Mouse (Mus musculus) kidney, embryonic 15.5 days (tissue): ENCODE data around the gene Dctn3. TPM values are rescaled to one million over a fixed set of nuclear protein-coding genes. Genes with fewer than 3 reads are reported as not detected.
A peak's percentile ranks its signal among the peaks of the same experiment; 100 is the strongest.

ENCODE experiments used
- ATAC-seq: fragments of 200-750 bp; cut with Nextera tagmentation; replicated peaks from 2 replicates; pipeline ENCODE4 v1.8.0; 2017; ENCODE audit warnings: moderate TSS enrichment; ENCODE audit not compliant: low FRiP score
- H3K27ac ChIP-seq: fragments of 300-500 bp; sonication (generic); 2 replicates; pipeline ENCODE4 v1.5.1; 2015; ENCODE audit warnings: mild to moderate bottlenecking, inconsistent platforms
- H3K27me3 ChIP-seq: fragments of 300-500 bp; sonication (generic); 2 replicates; pipeline ENCODE4 v1.6.1; 2015; ENCODE audit warnings: inconsistent platforms
- H3K36me3 ChIP-seq: fragments of 300-500 bp; sonication (generic); 2 replicates; pipeline ENCODE4 v1.6.1; 2015; ENCODE audit warnings: inconsistent platforms
- H3K4me1 ChIP-seq: fragments of 300-500 bp; sonication (generic); 2 replicates; pipeline ENCODE4 v1.6.1; 2015; ENCODE audit warnings: inconsistent platforms
- H3K4me2 ChIP-seq: fragments of 300-500 bp; sonication (generic); 2 replicates; pipeline ENCODE4 v1.6.1; 2015; ENCODE audit warnings: moderate library complexity, mild to moderate bottlenecking, inconsistent platforms
- H3K4me3 ChIP-seq: fragments of 300-500 bp; sonication (generic); replicated peaks from 2 replicates; pipeline ENCODE4 v1.5.1; 2015; ENCODE audit warnings: mild to moderate bottlenecking, inconsistent platforms
- H3K9ac ChIP-seq: fragments of 300-500 bp; sonication (generic); 2 replicates; pipeline ENCODE4 v1.6.1; 2015; ENCODE audit warnings: mild to moderate bottlenecking, inconsistent platforms
- H3K9me3 ChIP-seq: fragments of 300-500 bp; sonication (generic); replicated peaks from 2 replicates; pipeline ENCODE4 v1.6.1; 2016; ENCODE audit warnings: inconsistent platforms
- WGBS: fragments of 180-500 bp; shearing (Covaris S2); methylation state at CpG from one replicate; pipeline ENCODE4 v1.1.7; 2015; ENCODE audit warnings: mixed read lengths; 5-methylcytosine and 5-hydroxymethylcytosine counted together
- polyA plus RNA-seq: library from polyadenylated mRNA; unstranded; fragments of >200 nt; fragmentation: Nextera tagmentation; extraction: Ambion mirVana; gene quantifications from 2 replicates; pipeline ENCODE4 v1.2.1, GENCODE M21; 2015

Dctn3 gene
- polyA plus RNA-seq, 1 experiment from 2014 or later, result 132 TPM

DNA sequence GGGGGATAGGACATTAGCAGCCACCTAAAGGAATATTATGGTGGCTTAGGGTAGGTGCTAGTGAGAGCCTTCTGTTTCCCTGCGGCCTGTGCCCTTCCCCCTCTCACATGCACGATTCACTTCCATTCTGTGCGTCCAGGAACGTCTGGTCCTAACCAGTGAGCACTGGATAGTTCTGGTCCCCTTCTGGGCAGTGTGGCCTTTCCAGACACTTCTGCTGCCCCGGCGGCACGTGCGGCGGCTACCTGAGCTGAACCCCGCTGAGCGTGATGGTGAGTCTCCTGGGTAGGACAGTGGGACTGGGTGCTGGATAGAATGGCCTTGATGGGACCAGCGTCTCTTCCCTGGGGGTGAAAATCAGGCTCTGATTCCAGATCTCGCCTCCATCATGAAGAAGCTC, 34.4 kb upstream of the Dctn3 start:
- no peak for ATAC-seq

DNA sequence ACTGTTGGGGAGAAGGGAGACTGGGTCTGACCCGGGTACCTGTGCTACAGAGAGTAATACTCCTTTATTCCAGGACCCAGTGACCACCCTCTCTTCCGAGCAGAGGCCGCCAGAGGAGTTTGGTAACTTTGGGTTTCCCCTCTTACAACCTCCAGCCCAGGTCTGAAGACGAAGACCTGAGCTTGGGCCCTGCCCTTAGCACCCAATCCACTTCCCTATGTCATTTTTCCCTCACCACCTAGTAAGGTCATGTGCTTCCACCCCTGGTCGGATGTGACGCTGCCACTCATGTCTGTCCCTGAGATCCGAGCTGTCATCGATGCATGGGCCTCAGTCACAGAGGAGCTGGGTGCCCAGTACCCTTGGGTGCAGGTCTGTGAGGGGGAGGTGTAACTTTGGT, 33.5 kb upstream of the Dctn3 start:
- Histone ChIP-seq H3K4me3 (peak overlapping the region; percentile 69), H3K27ac (peak overlapping the region; percentile 95), H3K4me1 (peaks cover 52% of the 10 kb centered on the region), H3K4me2 (peak overlapping the region; percentile 90), H3K9ac (peak overlapping the region; percentile 74; the same call in 1 of the 2 replicates), H3K36me3 (peaks cover 23% of the 10 kb centered on the region), H3K9me3 (no peaks in the 10 kb centered on the region), H3K27me3 (no peaks in the 10 kb centered on the region)
- ATAC-seq, result no peak
- 77% methylated on average over 8 of the region's 8 CpGs for WGBS

More for the DNA sequence above, 34.4 kb upstream of the Dctn3 start:
- peaks cover 61% of the 10 kb centered on the region for H3K4me1 ChIP-seq
- WGBS, result 93% methylated on average over 13 of the region's 13 CpGs
- peaks cover 23% of the 10 kb centered on the region for H3K36me3 ChIP-seq
- no peak overlapping the region for H3K9ac ChIP-seq
- no peak overlapping the region for H3K4me3 ChIP-seq
- no peak overlapping the region for H3K4me2 ChIP-seq
- no peaks in the 10 kb centered on the region for H3K27me3 ChIP-seq
- no peak overlapping the region for H3K27ac ChIP-seq
- H3K9me3 ChIP-seq, result no peaks in the 10 kb centered on the region

DNA sequence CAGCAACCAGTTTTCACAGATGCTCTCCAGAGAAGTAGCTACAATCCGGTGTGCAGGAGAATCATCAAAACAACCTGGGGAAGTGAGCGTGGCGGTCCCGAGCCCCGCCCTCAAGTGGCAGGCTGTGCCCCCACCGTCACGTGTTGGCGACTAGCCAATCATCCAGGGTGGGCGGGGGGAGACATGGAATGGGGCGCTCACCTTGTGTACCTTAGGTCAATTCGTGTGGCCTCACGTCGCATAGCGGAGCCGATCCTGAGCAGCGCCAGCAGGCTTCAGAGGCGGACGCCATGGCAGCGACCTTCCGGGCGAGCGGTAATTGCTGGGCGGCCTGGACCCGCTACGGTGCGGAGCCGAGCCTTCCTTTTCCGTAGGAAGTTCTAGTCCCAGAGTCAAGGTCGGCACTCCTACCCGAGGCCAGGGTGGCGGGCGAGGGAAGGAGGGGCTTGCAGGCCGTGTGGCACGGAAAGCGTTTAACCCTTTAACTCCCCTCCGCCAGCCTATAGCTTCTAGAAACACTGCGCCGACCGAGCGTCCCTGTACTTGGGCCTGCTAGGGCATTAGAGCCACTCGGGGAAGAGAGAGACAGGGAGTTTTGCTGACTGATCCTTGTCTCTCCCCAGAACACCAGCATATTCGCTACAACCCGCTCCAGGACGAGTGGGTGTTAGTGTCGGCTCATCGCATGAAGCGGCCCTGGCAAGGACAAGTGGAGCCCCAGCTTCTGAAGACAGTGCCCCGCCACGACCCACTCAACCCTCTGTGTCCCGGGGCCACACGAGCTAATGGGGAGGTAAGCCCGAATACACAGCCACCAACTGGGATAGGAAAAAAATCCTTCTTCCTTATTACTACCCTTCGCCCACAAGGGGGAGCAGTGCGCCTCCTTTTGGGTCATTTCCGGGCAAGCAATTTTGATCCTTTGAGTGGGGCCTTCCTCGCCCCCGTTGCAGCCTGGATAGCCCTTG, 32.7 kb upstream of the Dctn3 start, which contains the start of gene Sigmar1:
TSS of gene Sigmar1 (minus strand) at position 820 of the 968 bp plus-strand sequence.
- Histone ChIP-seq H3K4me3 (peak within 1 kb of the TSS; percentile 69), H3K4me2 (peak within 1 kb of the TSS; percentile 90), H3K27me3 (no peaks in the 10 kb centered on the region), H3K9me3 (no peaks in the 10 kb centered on the region), H3K36me3 (peaks cover 23% of the 10 kb centered on the region), H3K4me1 (peaks cover 44% of the 10 kb centered on the region), H3K9ac (peak within 1 kb of the TSS; percentile 74), H3K27ac (peak within 1 kb of the TSS; percentile 95)
- under 1% methylated on average over 57 of the region's 57 CpGs for WGBS
- peak; percentile 69 for ATAC-seq

DNA sequence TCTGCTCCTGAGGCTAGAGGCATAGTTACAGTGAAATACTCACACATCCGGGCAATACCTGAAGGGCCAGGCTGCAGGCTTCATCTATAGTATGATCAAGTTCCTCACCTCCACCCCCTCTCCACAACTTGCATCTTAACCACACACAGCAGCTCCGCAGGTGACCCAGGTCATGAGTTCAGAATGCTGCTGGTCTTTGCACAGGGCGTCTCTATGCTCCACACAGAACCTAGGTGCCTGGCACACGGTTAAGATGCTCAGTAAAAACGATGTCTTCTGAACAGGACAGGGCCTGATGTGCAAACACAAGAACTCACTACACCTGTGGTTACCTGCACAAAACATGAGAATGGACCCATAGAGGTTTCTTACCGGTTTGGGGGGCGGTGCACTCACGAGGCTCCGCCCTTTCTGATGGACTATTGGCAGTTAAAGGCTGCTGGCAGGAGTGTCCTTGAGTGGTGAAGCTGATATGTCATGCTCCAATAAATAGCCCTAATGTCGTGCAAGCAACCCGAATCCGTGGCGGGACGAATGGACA, 31.9 kb upstream of the Dctn3 start, which contains the start of gene Galt:
TSS of gene Galt (plus strand) at position 432 of the 541 bp plus-strand sequence.
- WGBS, result 14% methylated on average over 14 of the region's 14 CpGs
- Histone ChIP-seq H3K9me3 (no peaks in the 10 kb centered on the region), H3K4me1 (peaks cover 38% of the 10 kb centered on the region), H3K27ac (peak within 1 kb of the TSS; percentile 95), H3K4me2 (peak within 1 kb of the TSS; percentile 90), H3K9ac (peak within 1 kb of the TSS; percentile 74), H3K4me3 (peak within 1 kb of the TSS; percentile 69), H3K36me3 (peaks cover 23% of the 10 kb centered on the region), H3K27me3 (no peaks in the 10 kb centered on the region)
- peak; percentile 65 for ATAC-seq

DNA sequence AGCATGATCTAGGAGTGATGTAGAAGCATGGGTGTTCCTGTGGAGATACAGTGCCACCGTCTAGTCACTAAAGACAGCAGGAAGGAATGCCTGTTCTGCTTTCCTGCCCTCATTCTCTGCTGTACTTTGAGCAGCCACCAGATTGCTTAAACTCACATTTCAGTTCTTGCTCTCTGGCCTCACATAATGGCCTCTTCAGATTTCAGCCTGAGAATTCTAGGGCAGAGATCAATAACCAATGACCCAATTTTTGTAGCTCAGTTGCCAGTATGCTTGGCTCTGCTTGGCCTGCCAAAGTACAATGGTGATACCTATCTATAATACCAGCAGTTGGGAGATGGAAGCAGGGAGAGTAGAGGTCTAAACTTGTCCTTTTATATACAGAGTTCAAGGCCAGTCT, 22.1 kb upstream of the Dctn3 start:
- no peak overlapping the region for H3K27ac ChIP-seq
- peaks cover 13% of the 10 kb centered on the region for H3K4me1 ChIP-seq
- no peak overlapping the region for H3K4me3 ChIP-seq
- peaks cover 16% of the 10 kb centered on the region for H3K36me3 ChIP-seq
- H3K4me2 ChIP-seq, result no peak overlapping the region
- H3K9me3 ChIP-seq, result peaks cover 16% of the 10 kb centered on the region
- no peak for ATAC-seq
- 92% methylated on average over 1 of the region's 1 CpGs for WGBS
- H3K9ac ChIP-seq, result no peak overlapping the region
- H3K27me3 ChIP-seq, result no peaks in the 10 kb centered on the region

DNA sequence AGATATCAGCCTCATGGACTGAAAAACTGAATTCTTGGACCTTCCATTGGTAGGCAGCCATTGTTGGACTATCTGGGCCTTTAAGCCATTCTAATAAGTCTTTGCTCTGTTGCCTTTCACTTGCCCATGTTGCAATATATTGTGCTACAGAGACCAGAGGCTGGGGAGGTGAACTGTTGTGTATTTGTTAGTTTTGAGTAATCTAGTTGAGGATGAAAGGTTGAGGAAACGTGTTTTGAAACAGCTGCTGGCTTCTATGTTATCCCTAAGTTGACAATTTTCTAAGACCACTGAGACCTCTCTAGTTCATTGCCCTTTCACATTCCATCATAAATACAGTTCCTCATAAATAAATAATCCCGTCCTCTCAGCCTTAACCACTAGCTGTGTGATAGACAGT, 21.2 kb upstream of the Dctn3 start:
- H3K27me3 ChIP-seq, result no peaks in the 10 kb centered on the region

DNA sequence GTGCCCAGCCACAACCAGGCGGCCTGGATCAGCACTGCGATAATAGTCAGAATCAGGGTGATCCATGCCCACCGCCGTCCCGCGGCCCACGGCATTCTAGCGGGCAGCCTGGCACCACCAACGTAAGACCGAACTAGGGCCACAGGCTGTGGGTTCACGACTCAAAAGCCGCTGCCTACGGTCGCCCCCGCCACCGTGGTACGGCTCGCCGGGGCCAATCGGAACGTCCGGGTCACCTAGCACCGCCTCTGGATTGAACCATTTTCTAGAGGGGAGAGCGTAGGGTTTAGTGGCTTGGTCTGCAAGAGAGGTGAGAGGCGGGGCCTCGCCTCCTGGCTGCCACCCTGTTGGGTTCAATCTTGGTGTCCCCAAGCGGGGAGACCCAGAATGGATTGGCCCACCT, 18.2 kb upstream of the Dctn3 start:
- Histone ChIP-seq H3K4me2 (peak overlapping the region; percentile 92), H3K27me3 (no peaks in the 10 kb centered on the region), H3K36me3 (peaks cover 17% of the 10 kb centered on the region), H3K4me1 (peaks cover 25% of the 10 kb centered on the region), H3K27ac (peak overlapping the region; percentile 91), H3K9me3 (peaks cover 3% of the 10 kb centered on the region), H3K9ac (peak overlapping the region; percentile 87), H3K4me3 (peak overlapping the region; percentile 76)
- WGBS, result 0% methylated on average over 27 of the region's 27 CpGs
- ATAC-seq, result peak; percentile 96

More for the DNA sequence above, 21.2 kb upstream of the Dctn3 start:
- Histone ChIP-seq H3K9ac (no peak overlapping the region), H3K4me2 (no peak overlapping the region), H3K9me3 (peaks cover 16% of the 10 kb centered on the region), H3K36me3 (peaks cover 22% of the 10 kb centered on the region), H3K4me3 (no peak overlapping the region), H3K27ac (no peak overlapping the region), H3K4me1 (peaks cover 22% of the 10 kb centered on the region)
- no peak for ATAC-seq
- WGBS, result 72% methylated on average over 2 of the region's 2 CpGs

DNA sequence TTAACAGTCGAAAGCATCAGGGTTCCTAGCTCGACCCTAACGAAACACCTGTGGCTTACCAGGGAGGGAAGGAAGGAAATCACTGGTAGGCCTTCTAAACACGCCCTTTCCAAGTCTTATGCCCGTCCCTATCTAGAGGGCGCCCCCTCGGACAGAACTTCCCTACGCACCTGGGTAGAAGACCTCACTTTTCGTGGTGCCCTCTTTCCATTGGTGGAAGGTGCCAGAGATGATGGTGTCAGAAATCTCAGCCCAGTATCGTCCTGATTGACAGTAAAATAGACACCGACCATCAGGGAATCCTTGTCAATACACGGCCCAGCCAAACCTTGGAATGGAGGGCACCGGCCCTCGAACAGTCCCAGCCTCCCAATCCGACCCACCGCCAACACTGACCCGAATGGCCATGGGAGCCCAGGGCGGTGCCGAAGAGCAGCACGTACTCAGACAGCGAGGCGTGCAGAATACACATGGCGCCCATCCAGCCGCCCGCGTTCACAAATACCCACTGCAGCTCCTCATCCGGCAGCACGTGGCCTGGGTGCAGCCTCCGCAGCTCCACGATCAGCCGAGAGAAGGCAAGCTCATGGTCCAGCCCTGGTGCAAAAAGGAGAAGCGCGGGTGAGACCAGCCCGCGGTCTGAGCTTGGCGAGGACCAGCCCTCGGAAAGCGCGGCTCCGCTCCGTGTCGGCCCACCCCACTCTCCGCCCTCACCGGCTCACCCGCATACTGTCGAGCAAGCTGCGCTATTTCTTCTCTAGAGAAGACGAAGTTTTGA, 17.6 kb upstream of the Dctn3 start:
- peaks cover 25% of the 10 kb centered on the region for H3K4me1 ChIP-seq
- H3K27me3 ChIP-seq, result no peaks in the 10 kb centered on the region
- H3K4me3 ChIP-seq, result peak overlapping the region; percentile 76
- H3K9me3 ChIP-seq, result no peaks in the 10 kb centered on the region
- ATAC-seq, result peak; percentile 79
- peak overlapping the region; percentile 87 for H3K9ac ChIP-seq
- peak overlapping the region; percentile 92 for H3K4me2 ChIP-seq
- under 1% methylated on average over 48 of the region's 48 CpGs for WGBS
- peak overlapping the region; percentile 91 for H3K27ac ChIP-seq
- peaks cover 13% of the 10 kb centered on the region for H3K36me3 ChIP-seq

DNA sequence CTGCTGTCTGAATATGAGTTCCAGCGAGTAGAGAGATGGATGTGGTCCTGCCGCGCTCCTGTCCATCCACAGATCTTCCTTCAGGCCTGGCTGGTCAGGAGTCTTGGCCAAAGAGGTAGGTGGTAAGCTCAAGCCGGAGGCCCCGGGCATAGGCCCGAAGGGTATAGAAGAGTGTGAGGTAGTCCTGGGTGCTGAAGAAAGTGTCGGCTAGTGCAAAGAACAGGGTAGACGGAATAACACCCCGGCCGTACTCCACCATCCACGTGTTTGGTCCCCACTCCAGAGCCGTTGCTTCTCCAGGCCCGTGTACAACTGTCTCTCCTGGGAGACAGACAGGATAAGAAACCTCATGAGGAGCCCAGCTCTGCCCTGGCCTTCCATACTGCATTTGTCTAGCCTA, 16.3 kb upstream of the Dctn3 start:
- no peak for ATAC-seq
- 0 out of 2 replicates have a peak overlapping the region, but pooled peaks have one; percentile 76 for H3K4me3 ChIP-seq
- H3K27me3 ChIP-seq, result no peaks in the 10 kb centered on the region
- H3K9me3 ChIP-seq, result no peaks in the 10 kb centered on the region
- H3K27ac ChIP-seq, result no peak overlapping the region
- 95% methylated on average over 13 of the region's 13 CpGs for WGBS
- H3K36me3 ChIP-seq, result peaks cover 13% of the 10 kb centered on the region
- peak overlapping the region; percentile 92; the same call in 1 of the 2 replicates for H3K4me2 ChIP-seq
- H3K4me1 ChIP-seq, result peaks cover 25% of the 10 kb centered on the region
- no peak overlapping the region for H3K9ac ChIP-seq

DNA sequence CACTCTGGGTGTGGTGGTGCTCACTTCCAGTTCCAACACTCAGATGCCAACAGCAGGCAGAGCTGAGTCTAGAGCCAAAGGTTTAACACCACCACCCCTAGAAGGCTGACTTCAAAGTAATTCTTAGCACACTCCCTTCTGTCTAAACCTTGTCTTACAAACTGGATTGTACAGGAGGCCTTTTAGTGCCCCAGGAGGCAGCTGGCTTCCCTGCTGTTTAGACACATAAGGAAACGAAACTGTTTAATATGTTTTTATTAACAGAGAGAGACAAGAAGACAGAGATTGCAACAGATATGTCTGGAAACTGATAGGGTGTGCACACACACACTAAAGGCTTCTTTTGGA, 15.3 kb upstream of the Dctn3 start:
- Histone ChIP-seq H3K27ac (no peak overlapping the region), H3K4me2 (no peak overlapping the region), H3K9me3 (no peaks in the 10 kb centered on the region), H3K36me3 (peaks cover 13% of the 10 kb centered on the region), H3K4me1 (peaks cover 25% of the 10 kb centered on the region), H3K4me3 (no peak overlapping the region), H3K9ac (no peak overlapping the region), H3K27me3 (peaks cover 10% of the 10 kb centered on the region)
- ATAC-seq, result no peak
- WGBS, result 71% methylated on average over 1 of the region's 1 CpGs

DNA sequence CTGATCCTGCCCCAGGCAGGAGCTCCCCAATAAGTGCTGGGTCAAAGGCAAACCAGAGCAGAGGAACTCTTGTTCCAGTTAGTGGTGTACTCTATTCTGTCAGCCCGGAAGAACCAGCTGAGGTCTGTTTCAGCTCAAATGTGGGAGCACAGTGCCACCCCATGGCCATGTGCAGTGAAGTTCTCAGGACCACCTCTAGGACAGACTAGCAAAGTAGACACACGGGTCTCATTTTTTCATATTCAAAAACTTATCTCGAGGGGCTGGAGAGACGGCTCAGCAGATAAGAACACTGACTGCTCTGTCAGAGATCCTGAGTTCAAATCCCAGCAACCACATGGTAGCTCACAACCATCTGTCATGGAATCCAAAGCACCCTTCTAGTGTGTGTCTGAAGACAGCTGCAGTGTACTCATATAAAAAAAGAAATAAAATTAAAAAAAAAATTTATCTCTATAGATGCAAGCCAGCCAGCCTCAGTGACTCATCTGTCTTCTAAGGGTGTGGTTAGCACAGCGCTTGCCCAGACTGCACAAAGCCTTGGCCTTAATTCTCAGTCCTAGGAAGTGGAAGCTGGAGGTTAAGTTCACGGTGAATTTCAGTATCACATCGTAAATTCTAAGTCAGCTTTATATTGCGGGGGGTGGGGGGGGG, 14.8 kb upstream of the Dctn3 start:
- WGBS, result 36% methylated on average over 8 of the region's 8 CpGs
- Histone ChIP-seq H3K4me3 (no peak overlapping the region), H3K27me3 (peaks cover 15% of the 10 kb centered on the region), H3K36me3 (peaks cover 13% of the 10 kb centered on the region), H3K9me3 (no peaks in the 10 kb centered on the region), H3K27ac (no peak overlapping the region), H3K4me2 (no peak overlapping the region), H3K9ac (no peak overlapping the region), H3K4me1 (peaks cover 25% of the 10 kb centered on the region)
- 0 out of 2 replicates have a peak, but pooled peaks have one; percentile 38 for ATAC-seq
